Mouse (Mus musculus): ENCODE measurements at regions not wholly inside any gene's neighbourhood (a gene's known extent, or its start where the extent isn't known, plus 50 kb on each side); places are given as distances from the start of the nearest gene placed in this dataset.

- TF ChIP-seq CTCF (IDR thresholded peaks at IDR 0.05; ENCODE audit: low read depth) (no peak), EP300 (IDR thresholded peaks at IDR 0.05; ENCODE audit: low read depth) (no peak)
Observed at GRCm38 (mm10) chr7:123896759-123897444, 85.8 kb upstream of the Hs3st4 start.

Data from liver, embryonic 14.5 days (tissue).